Mouse (Mus musculus): ENCODE data around the gene 1110008P14Rik. TPM values are rescaled to one million over a fixed set of nuclear protein-coding genes. Genes with fewer than 3 reads are reported as not detected.

1110008P14Rik gene
- polyA plus RNA-seq, 1 experiment from 2014 or later: 58.0 TPM

DNA sequence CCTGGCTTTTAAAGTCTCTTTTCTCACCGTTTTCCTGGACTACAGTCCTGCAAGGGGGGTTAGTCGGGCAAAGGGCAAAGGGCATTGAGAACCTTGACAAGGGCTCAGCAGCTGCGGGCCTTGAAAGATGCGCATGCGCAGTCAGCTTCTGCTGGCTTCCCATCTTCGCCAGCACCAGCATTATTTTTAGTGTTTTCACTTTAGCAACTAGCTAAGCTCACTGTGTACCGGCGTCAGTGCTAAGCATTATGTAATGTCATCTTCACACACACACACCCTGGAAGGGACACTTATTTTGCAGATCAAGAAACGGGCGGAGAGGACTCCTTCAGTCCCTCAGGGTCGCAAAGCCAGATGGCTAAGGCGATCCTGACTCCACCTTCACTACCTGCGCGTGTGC lies 21.0 kb downstream of the 1110008P14Rik start:
- Histone ChIP-seq H3K4me3 (peak overlapping the region; percentile 38), H3K9ac (no peak overlapping the region), H3K9me3 (no peaks in the 10 kb centered on the region), H3K27ac (no peak overlapping the region), H3K4me2 (peak overlapping the region; percentile 82), H3K27me3 (0 out of 2 replicates have a peak, but pooled peaks cover 6% of the 10 kb centered on the region), H3K4me1 (peaks cover 27% of the 10 kb centered on the region), H3K36me3 (peaks cover 17% of the 10 kb centered on the region)
- no peak for ATAC-seq (ENCODE audit: insufficient number of reproducible peaks, low FRiP score, low TSS enrichment, low read depth)
- 8% methylated on average over 14 of the region's 14 CpGs for WGBS

DNA sequence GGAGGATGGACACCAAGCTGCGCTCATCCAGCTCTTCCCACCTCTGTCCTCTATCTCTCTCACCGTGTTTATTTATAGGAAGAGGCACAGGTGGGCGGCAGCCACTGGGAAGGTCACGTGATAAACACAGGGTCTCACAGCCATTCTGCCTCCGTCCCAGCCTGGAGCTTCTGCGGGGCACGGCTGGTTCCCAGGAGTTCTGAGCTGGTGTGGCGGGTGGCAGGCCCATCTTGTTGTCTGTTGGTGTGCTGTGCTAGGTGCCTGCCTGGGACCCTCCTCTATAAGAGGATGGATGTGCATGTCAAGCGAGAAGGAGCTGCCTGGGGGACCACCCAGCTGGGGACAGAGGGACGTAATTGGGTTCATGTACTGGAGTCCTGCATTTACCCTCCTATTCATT lies 23.4 kb downstream of the 1110008P14Rik start:
- H3K4me1 ChIP-seq: peaks cover 23% of the 10 kb centered on the region
- no peaks in the 10 kb centered on the region for H3K9me3 ChIP-seq
- H3K27ac ChIP-seq: no peak overlapping the region
- 63% methylated on average over 10 of the region's 10 CpGs for WGBS
- no peak overlapping the region for H3K4me3 ChIP-seq
- ATAC-seq (ENCODE audit: insufficient number of reproducible peaks, low FRiP score, low TSS enrichment, low read depth): no peak
- no peak overlapping the region for H3K4me2 ChIP-seq
- H3K27me3 ChIP-seq: 0 out of 2 replicates have a peak, but pooled peaks cover 6% of the 10 kb centered on the region
- no peaks in the 10 kb centered on the region for H3K36me3 ChIP-seq
- H3K9ac ChIP-seq: no peak overlapping the region

DNA sequence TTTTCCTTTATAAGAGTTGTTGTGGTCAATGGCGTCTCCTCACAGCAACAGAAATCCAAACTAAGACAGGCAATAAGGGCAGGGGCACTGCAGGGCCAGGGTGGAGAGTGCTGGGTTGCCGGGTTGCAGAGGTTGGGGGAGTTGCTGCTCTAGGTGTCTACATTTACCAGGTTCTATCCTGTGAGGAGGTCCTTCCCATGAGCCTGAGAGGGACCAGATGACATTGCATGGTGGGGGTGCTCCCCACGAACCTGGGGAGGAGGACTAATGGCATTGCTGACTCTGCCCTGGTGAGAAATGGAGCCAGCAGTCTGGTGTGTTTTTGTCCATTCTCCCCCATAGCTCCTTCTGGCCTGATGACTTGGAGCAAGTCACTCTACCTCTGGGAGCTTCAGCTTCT lies 24.0 kb downstream of the 1110008P14Rik start:
- no peak overlapping the region for H3K4me2 ChIP-seq
- ATAC-seq (ENCODE audit: insufficient number of reproducible peaks, low FRiP score, low TSS enrichment, low read depth): no peak
- no peaks in the 10 kb centered on the region for H3K36me3 ChIP-seq
- no peak overlapping the region for H3K9ac ChIP-seq
- H3K4me3 ChIP-seq: no peak overlapping the region
- WGBS: 70% methylated on average over 3 of the region's 3 CpGs
- H3K27ac ChIP-seq: no peak overlapping the region
- H3K9me3 ChIP-seq: no peaks in the 10 kb centered on the region
- peaks cover 28% of the 10 kb centered on the region for H3K4me1 ChIP-seq
- H3K27me3 ChIP-seq: 0 out of 2 replicates have a peak, but pooled peaks cover 6% of the 10 kb centered on the region

DNA sequence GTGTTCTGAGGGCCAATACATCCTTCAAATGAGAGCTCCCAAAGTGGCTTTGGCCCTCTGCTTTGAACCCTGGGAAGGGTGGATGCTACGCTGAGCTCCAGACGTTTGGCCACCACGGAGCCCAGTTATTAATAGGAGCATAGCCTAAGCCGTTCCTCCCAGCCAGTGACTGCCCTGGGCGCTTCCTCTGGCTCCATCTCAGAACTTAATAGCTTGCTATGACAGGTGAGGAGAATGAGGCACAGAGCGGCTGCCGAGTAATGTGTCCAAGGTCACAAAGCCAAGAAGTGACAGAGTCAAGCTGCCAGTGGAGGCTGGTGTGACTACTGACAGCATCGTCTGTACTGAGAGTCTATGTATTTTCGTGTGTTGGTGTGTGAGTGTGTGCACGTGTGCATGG lies 25.5 kb downstream of the 1110008P14Rik start:
- ATAC-seq (ENCODE audit: insufficient number of reproducible peaks, low FRiP score, low TSS enrichment, low read depth): no peak
- Histone ChIP-seq H3K27me3 (0 out of 2 replicates have a peak, but pooled peaks cover under 1% of the 10 kb centered on the region), H3K4me2 (no peak overlapping the region), H3K4me1 (peaks cover 28% of the 10 kb centered on the region), H3K36me3 (no peaks in the 10 kb centered on the region), H3K9me3 (no peaks in the 10 kb centered on the region), H3K27ac (no peak overlapping the region), H3K4me3 (no peak overlapping the region), H3K9ac (no peak overlapping the region)
- WGBS: 71% methylated on average over 10 of the region's 10 CpGs

DNA sequence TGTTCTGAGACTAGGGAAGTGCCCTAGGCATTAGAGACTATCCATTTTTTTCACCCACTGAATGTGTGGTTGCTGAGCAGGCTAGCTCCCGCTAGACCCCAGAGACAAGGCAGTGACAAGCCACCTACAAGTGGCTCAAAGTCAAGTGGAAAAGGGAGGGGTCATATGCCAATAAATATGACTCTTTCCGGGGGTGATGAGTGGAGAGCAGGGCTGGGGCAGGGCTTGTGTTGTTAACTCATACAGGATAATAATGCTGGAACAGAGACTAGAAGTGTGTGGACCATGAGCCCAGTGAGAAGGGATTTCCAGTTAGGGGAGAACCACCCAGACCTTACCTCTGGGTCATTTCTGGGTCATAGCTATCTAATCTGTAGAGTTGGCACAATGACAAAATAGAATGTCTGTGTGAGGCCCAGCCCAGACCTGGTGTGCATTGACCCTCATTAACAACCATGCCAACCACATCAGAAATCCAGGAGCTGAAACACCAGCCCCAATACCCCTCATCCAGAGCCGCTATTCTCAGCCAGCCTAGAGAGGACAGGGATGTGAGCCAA lies 27.3 kb downstream of the 1110008P14Rik start:
- WGBS: 86% methylated on average over 3 of the region's 3 CpGs
- H3K36me3 ChIP-seq: 0 out of 2 replicates have a peak, but pooled peaks cover under 1% of the 10 kb centered on the region
- H3K9ac ChIP-seq: no peak overlapping the region
- no peak overlapping the region for H3K4me3 ChIP-seq
- no peaks in the 10 kb centered on the region for H3K27me3 ChIP-seq
- H3K4me1 ChIP-seq: peaks cover 41% of the 10 kb centered on the region
- no peak overlapping the region for H3K4me2 ChIP-seq
- no peak for ATAC-seq (ENCODE audit: insufficient number of reproducible peaks, low FRiP score, low TSS enrichment, low read depth)
- no peaks in the 10 kb centered on the region for H3K9me3 ChIP-seq
- H3K27ac ChIP-seq: no peak overlapping the region

DNA sequence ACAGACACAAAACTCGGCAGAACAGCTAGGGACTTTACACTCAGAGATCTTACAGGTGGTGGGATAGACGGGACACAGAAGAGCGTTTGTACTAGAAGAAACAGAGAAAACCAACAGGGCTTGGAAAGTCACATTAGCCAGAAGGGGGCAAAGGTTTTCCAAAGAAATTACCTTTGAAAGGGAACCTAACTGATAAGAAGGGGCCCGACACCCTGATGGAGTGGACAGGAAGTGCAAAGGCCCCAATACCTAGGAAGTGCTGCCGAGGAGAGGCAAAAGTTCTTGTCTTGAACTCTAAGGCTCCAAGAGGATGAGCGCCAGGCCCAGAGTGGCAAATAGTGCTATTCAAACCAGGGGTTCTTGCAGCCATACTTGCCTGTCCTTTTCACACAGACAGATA lies 27.9 kb downstream of the 1110008P14Rik start:
- H3K27ac ChIP-seq: peak overlapping the region; percentile 38; the same call in 1 of the 2 replicates
- 60% methylated on average over 6 of the region's 6 CpGs for whole genome bisulfite sequencing
- ATAC-seq (ENCODE audit: insufficient number of reproducible peaks, low FRiP score, low TSS enrichment, low read depth): no peak

DNA sequence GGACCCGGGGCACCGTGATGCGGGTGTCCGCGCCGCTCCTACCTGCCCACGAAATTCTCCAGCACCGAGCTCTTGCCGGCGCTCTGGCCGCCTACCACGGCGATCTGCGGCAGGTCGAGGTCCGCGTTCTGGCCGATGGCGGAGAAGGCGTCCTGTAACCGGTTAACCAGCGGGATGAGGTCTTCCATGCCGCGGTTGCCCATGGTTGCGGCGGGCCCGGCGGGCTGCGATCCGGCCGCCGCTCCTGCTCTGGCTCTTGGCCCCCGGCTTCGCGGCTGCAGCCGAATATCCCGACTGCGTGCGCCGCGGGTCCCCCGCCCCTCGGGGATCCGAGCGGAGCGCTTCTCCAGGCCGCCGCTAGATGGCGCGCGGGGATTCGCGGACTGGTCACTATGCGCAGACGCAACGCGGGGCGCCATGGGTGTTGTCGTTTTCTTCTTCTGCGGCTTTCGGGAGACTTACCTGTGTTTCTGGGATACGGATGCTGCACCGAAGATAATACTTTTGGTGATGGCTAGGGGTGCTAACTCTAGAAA lies 28.7 kb downstream of the 1110008P14Rik start, which contains the start of gene Dnm1:
Gene Dnm1, minus strand, starts transcription at position 332 of the 536 bp plus-strand sequence.
- Histone ChIP-seq H3K4me3 (peak within 1 kb of the TSS; percentile 82), H3K36me3 (peaks cover 9% of the 10 kb centered on the region), H3K27ac (peak within 1 kb of the TSS; percentile 95), H3K9ac (peak within 1 kb of the TSS; percentile 84), H3K4me1 (peaks cover 42% of the 10 kb centered on the region), H3K4me2 (peak within 1 kb of the TSS; percentile 81), H3K27me3 (no peaks in the 10 kb centered on the region), H3K9me3 (no peaks in the 10 kb centered on the region)
- under 1% methylated on average over 63 of the region's 63 CpGs for WGBS
- ATAC-seq (ENCODE audit: insufficient number of reproducible peaks, low FRiP score, low TSS enrichment, low read depth): no peak

More for the DNA sequence above, 27.9 kb downstream of the 1110008P14Rik start:
- H3K4me3 ChIP-seq: no peak overlapping the region
- no peak overlapping the region for H3K9ac ChIP-seq
- peaks cover 42% of the 10 kb centered on the region for H3K4me1 ChIP-seq
- no peaks in the 10 kb centered on the region for H3K9me3 ChIP-seq
- H3K27me3 ChIP-seq: no peaks in the 10 kb centered on the region
- no peak overlapping the region; the same call in 1 of the 2 replicates for H3K4me2 ChIP-seq
- H3K36me3 ChIP-seq: 0 out of 2 replicates have a peak, but pooled peaks cover 4% of the 10 kb centered on the region

DNA sequence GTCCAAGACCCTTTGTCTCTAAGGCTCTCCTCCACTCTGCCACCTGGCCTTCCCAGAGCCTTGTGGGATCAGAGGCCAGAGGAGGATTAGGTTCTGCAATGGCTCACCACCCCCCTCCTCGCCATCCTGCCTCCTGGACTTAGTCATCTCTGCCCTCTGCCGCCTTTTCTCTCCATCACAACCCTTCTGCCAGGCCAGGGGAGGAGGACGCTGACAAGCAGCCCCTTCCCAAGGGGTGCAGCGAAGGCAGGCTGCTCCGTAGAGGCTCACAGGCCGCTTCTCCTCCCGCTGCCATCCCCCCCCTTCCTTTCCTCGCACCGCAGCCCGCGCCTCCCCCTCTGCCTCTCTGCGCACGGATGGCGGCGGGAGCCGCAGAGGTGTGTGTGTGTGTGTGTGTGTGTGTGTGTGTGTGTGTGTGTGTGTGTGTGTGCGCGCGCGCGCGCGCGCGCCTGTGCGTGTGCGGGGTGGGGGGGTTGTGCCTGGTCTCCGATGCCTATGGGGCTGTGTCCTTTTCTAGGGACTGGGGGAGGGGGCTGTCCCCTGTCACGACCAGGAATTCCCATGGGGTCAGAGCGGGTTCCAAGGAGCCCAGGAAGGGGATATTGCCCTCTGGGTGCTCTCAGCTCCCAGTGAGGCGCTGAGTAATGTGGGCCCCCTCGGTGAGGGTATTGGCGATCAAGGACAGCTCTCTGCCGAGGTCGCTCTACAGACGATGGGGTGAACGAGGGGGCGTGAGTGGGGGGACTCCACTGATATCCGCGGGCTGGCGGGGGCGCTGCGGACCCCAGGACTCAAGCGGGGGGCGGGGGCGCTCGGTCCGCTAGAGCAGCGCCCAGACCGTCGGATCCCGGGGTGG lies 29.4 kb downstream of the 1110008P14Rik start, which contains the start of gene Ciz1:
Gene Ciz1, plus strand, starts transcription at position 177 of the 856 bp plus-strand sequence.
- 1% methylated on average over 48 of the region's 52 CpGs for WGBS
- Histone ChIP-seq H3K9ac (peak within 1 kb of the TSS; percentile 84), H3K9me3 (no peaks in the 10 kb centered on the region), H3K27ac (peak within 1 kb of the TSS; percentile 95), H3K4me3 (peak within 1 kb of the TSS; percentile 82), H3K36me3 (peaks cover 13% of the 10 kb centered on the region), H3K4me1 (peaks cover 42% of the 10 kb centered on the region), H3K27me3 (no peaks in the 10 kb centered on the region), H3K4me2 (peak within 1 kb of the TSS; percentile 81)
- ATAC-seq (ENCODE audit: insufficient number of reproducible peaks, low FRiP score, low TSS enrichment, low read depth): no peak; the same call in 1 of the 2 replicates

DNA sequence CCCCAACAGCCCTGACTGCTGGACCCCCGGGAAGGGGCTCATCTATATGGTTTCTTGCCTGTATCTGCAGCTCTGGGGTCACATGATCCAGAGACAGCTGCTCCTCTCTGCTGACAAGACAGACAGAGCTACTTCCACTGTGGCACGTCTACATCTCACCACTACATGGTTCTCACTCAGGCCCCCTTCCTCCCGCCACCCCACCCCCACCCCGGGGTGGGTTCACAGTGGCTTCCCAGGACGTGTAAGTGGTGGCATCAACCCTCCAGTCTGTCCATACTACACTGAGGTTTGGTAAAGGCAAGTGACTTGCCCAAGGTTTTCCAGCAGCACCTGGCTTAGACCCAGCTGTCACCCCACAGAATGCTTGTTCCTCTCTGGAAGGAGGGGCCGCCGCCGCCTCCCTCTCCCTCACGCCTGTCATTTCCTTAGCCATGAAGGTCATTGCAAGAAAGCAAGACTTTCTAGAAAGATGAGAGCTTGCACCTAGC lies 30.2 kb downstream of the 1110008P14Rik start:
- no peak for ATAC-seq (ENCODE audit: insufficient number of reproducible peaks, low FRiP score, low TSS enrichment, low read depth)
- H3K4me3 ChIP-seq: peak overlapping the region; percentile 82
- peak overlapping the region; percentile 84; the same call in 1 of the 2 replicates for H3K9ac ChIP-seq
- H3K4me1 ChIP-seq: peaks cover 42% of the 10 kb centered on the region
- peaks cover 19% of the 10 kb centered on the region for H3K36me3 ChIP-seq
- peak overlapping the region; percentile 95; the same call in 1 of the 2 replicates for H3K27ac ChIP-seq
- peak overlapping the region; percentile 81 for H3K4me2 ChIP-seq
- H3K27me3 ChIP-seq: no peaks in the 10 kb centered on the region
- 38% methylated on average over 9 of the region's 9 CpGs for WGBS
- no peaks in the 10 kb centered on the region for H3K9me3 ChIP-seq

DNA sequence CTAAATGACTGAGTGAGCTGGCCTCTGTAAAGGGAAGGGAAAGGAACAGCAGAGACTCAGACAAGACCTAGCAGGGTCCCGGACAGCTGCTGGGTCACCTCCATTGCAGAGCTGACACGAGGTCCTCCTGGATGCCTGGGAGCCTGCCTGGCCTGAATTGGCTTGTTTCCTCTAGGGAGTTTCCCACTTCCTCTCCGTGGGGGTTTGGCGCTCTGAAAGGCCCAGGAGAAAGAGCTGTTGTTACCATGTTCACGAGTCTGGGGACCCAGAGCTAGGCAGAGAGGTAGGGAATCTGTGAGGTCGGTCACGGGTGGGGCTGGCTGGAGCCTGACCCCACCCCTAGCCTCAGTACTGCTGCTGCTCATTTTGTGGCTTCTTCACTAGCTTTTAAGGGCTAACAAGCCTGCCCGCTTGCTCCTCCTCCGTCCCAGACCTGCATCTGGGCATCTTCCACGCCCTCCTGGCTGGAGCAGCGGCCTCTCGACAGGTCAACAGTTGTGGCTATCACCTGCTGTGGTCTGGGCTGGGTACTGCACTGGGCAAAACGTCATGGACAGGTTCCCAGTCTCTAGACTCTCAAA lies 31.2 kb downstream of the 1110008P14Rik start:
- H3K9ac ChIP-seq: no peak overlapping the region
- no peaks in the 10 kb centered on the region for H3K9me3 ChIP-seq
- no peak for ATAC-seq (ENCODE audit: insufficient number of reproducible peaks, low FRiP score, low TSS enrichment, low read depth)
- peak overlapping the region; percentile 81 for H3K4me2 ChIP-seq
- no peaks in the 10 kb centered on the region for H3K27me3 ChIP-seq
- peak overlapping the region; percentile 35; the same call in 1 of the 2 replicates for H3K27ac ChIP-seq
- WGBS: 52% methylated on average over 13 of the region's 13 CpGs
- peaks cover 42% of the 10 kb centered on the region for H3K4me1 ChIP-seq
- H3K36me3 ChIP-seq: peaks cover 19% of the 10 kb centered on the region
- no peak overlapping the region for H3K4me3 ChIP-seq

DNA sequence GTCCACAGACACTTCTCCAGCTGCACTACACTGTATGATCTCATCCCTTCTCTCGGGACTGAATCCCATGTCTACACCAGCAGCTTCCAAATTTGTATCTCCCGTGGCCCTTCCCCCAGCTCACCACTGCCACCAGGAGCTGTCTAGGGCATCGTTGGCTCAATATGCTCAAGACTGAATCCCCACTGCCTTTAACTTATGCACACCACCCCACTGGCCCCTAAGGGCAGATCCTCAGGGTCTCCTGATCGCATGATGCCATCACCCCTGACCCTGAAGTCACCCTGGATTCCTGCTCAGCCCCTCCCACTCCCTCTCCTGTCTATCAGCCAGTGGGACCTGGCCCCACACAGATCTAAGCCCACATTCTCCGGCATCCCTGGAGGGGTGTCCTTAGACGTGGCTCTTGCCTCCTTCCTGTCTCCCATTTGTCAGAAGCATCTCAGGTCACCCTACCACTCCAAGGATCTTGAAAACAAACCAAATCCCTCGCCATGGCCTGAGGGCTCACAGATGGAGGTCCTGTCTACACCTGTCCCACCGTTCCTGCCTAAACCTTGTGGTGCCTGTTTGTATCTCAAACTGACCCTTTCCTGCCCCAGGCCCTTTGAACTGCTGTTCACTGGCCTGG lies 32.0 kb downstream of the 1110008P14Rik start:
- Histone ChIP-seq H3K27ac (no peak overlapping the region), H3K4me2 (no peak overlapping the region), H3K9me3 (no peaks in the 10 kb centered on the region), H3K4me1 (peaks cover 46% of the 10 kb centered on the region), H3K4me3 (no peak overlapping the region), H3K27me3 (no peaks in the 10 kb centered on the region), H3K9ac (no peak overlapping the region), H3K36me3 (peaks cover 22% of the 10 kb centered on the region)
- 51% methylated on average over 8 of the region's 8 CpGs for WGBS
- no peak for ATAC-seq (ENCODE audit: insufficient number of reproducible peaks, low FRiP score, low TSS enrichment, low read depth)

Measured in limb, embryonic 15.5 days (tissue).